Mouse (Mus musculus): Measurements from ENCODE around the gene C2cd4b.
A peak's percentile ranks its signal among the peaks of the same experiment; 100 is the strongest.

The C2cd4b gene

GRCm38 (mm10) chr9:67759163-67759955 is at the start of gene C2cd4b:
C2cd4b (plus strand) TSS chr9:67759437.
- peak; percentile 50 for DNase-seq (ENCODE audit: low spot score)

DNA sequence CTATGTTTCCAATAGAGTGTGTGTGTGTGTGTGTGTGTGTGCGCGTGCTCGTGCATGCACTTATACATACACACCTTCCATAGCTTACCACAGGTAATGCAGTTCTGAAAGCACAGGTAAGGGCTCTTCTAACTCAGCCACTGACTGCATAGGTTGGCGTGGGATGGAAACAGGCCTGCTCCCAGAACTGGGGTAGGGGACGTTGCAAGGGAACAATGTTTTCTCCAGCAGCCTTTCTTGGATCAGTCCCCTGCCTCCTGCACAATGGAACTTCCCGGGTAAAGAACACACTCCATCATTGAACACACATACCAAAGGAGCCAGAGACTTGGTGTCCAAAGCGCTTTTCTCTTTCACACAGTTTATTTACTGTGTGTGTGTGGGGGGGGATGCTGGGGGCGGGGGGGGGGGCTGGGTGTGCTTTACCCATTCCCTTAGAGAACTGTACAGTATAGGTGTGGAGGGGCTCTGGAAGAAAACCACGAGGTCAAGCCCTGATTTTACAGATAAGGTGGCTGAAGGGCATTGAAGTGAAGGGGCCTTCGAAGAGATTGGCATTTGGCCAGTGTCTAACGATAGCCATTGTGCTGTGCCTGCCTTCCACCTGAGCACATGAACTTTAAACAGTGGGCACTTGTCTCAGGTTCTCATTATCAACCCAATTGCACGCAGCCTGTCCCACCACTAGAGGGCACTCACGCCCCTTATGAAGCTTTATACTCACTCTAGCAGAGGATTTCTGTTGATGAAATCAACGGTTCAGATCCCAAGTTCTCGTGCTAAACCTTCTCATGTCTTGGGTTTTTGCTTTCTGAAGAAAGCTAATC is 48.0 kb upstream of the C2cd4b start:
- DNase-seq (ENCODE audit: low spot score) = peak; percentile 89

DNA sequence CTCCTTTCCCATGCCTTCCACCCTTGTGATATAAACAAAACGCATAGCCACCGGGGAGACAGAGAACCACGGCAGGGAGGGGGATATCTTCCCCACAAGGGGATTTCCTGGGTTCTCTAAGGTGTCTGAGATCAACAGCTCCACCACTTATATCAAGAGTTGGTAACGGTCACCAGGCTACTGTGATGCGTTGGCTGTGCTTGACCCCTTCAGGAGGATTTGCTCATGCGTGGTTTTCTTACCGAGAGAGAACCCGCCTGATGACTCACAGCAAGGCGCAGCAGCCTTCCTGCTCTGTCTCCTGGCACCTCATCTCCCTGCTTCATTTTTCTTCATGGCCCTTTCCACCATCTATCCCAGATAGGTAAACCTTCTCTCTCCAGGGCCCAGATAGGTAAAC is 47.1 kb upstream of the C2cd4b start:
- DNase-seq (ENCODE audit: low spot score) = no peak

- DNase-seq (ENCODE audit: low spot score) = no peak
These were observed 42.2 kb upstream of the C2cd4b start for GRCm38 (mm10) chr9:67717081-67717480.

DNA sequence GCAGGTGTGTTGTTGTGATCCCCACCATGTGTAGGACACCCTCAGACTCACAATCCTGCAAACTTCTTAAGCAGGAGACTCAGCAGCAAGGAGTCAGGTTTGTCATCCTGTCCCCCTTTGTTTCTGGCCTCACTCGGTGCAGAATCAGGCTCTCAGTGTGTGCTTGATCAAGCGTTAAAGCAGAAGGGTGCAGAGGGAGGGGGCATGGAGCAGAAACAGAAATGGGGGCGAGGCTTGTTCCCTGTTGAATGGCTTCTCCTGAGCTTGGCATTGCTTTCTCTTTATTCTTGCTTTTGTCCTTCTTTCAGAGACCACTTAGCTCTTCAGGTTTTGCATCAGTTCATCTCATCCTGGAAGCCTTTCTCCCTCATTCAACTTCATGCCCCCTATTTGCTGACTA is 40.6 kb upstream of the C2cd4b start:
- peak; percentile 41 for DNase-seq (ENCODE audit: low spot score)

DNA sequence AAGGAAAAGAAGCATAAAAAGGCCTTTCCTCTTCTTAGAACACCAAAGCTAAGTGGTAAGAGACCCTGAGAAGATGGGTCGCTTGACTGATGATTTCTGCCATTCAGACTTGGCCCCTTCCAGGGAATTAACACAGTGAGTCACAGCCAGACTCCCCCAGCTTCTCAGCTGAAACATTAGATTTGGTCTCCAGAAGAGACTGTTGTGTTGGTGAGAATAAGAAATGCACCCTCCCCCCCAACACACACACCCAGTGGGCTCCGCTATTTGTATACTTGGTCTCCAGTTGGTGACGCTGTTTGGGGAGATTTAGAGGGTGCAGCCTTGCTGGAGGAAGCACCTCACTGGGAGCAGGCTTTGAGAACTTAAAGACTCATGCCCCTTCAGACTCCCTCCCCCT is 39.1 kb upstream of the C2cd4b start:
- no peak for DNase-seq (ENCODE audit: low spot score)

- DNase-seq (ENCODE audit: low spot score) = no peak
These were observed 36.9 kb upstream of the C2cd4b start for GRCm38 (mm10) chr9:67722378-67722777.

DNA sequence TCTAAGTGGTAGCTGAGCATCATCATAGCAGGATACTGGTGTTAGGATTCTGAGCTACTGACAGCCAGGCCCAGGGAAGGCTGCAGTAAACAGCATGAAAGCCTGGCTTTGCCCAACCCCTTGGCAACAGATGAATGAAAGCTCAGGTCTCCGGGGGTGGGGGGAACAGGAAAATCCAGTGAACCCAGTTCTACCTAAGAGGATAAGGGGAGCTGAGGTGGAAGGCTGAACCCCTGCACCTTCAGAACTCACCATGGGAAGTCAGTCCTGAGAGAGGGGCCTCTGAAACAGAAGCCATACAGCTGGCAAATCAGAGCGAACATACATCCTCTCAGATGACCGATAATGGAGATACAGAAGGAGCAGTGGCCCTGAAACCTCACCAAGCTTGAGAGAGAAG is 34.0 kb upstream of the C2cd4b start:
- DNase-seq (ENCODE audit: low spot score) = no peak

GRCm38 (mm10) chr9:67733716-67734115 is 25.5 kb upstream of the C2cd4b start:
- no peak for DNase-seq (ENCODE audit: low spot score)

- DNase-seq (ENCODE audit: low spot score) = peak; percentile 61
These were observed 23.8 kb upstream of the C2cd4b start for GRCm38 (mm10) chr9:67735426-67735825.

DNA sequence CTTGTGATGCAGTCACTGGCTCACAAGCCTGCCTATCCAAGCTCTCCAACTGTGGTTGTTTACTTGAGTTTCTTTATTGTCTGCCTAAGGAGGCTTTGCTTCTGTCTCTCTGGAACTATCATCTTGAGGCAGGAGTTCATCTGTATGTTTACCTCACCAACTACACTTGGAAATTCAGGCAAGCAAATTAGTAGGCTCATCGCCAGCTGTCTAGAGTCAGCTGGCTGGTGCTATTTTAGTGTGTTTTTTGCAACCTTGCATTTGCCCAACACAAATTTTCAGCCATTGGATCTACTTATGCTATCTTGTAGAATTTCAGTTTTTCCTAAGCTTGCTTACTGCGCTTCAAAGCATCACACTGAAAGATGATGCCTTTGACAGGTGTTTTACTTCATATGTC is 18.0 kb upstream of the C2cd4b start:
- no peak for DNase-seq (ENCODE audit: low spot score)

- no peak for DNase-seq (ENCODE audit: low spot score)
These were observed 5.6 kb upstream of the C2cd4b start for GRCm38 (mm10) chr9:67753411-67754182.

DNA sequence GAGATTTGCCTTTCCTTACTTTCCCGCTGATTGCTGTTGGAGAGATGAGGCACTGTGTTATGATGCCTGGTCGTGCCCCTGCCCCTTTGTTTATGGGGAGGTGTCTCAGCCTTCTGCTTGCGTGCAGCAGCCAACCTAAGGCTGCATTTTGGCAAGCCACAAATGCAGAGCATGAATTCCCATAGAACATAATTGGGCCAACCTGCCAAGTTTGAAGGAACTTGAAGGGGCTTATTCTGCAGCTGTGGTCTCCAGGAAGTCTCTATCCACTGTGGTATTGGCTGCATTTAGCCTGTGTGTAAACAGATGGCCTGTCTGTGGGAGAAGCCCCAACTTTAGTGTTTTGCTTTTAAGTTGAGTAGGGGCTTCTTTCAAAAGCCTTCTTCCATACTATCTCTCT is 4.5 kb upstream of the C2cd4b start:
- no peak for DNase-seq (ENCODE audit: low spot score)

DNA sequence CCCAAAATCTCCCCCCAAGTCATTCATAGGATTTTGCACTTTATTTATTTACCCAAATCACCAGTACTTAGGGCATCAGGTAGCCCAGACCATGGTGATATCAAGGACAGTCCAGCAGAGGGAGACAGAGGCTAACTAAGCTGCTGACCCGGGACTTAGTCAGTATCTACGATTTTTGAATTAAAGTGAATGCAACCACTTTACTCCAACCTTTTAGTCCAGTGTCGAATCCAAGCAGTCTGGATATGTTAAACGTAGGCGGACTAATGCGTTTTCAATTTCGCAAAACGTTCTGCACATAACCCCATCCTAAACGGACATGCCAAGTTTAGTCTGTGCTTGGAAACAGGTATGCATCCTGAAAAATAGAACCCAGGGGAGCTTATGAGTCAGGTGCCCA is 551 bp upstream of the C2cd4b start:
- DNase-seq (ENCODE audit: low spot score) = peak; percentile 90

DNA sequence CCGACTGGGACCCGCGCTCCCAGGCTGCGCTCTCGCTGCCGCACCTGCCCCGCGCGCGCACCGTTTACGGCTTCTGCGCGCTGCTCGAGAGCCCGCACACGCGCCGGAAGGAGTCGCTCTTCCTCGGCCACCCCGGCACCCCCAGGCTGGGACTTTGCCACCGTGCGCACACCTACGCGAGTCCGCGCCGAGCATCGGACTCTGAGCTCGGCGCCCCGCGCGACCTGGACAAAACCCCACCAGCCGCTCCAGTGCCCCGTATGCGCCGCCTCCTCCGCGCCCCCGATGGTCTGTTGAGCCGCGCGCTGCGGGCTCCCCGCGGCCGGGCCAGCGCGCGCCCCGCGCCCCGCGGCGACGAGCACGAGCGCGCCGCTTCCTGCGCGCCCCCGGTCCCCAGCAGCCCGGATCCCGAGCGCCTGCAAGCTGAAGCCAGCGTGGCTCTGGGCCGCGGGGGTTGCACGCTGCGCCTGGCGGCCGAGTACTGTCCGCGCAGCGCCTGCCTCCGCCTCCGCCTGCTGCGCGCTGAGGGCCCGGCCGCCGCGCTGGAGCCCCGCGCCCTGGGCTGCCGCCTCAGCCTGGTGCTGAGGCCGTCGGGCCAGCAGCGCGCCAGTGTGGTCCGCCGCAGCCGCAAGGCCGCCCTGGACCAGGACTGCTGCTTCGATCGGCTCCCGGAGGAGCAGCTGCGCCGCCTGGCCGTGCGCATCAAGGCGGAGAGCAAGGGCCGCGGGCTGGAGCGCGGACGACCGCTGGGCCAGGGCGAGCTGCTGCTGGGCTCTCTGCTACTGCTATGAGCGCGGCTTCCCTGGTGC is 923 bp downstream of the C2cd4b start:
- DNase-seq (ENCODE audit: low spot score) = peak; percentile 73

GRCm38 (mm10) chr9:67760991-67761390 is 1.8 kb downstream of the C2cd4b start:
- peak; percentile 4 for DNase-seq (ENCODE audit: low spot score)

- DNase-seq (ENCODE audit: low spot score) = no peak
These were observed 4.1 kb downstream of the C2cd4b start for GRCm38 (mm10) chr9:67763326-67763725.

DNA sequence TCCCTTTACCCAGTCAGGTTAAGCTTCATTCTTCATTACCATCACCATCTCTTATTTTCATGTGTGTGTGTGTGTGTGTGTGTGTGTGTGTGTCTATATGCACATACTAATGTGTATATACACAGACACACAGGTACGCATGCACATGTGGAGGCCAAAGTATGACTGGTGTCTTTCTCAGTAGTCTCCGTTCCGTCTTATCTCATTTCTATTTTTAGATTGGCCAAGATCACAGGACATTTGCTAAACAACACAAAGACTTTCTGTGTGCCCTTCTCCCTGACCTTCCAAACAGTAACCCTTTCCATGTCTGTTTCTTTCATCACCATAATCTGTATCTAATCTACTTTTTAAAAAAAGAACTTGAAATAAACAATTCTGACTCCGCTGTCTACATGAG is 7.2 kb downstream of the C2cd4b start:
- no peak for DNase-seq (ENCODE audit: low spot score)

DNA sequence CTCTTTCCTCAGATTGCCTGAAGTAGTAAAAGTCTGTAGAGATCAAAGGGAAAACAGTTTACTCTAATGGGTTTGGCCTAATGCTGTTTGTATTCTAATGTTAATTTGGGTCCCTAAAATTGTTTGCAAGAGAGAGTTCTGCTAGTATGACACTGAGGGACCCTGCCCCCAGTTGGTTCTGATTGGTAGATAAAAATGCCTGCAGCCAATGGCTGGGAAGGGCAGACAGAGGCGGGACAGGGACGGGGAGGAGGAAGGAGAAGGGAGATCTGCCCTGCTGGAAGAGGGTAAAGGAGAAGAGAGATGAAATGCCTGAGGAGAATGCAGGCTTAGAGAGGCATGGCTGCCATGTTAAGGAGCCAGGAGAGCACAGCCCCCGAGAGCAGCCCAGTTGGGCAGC is 7.7 kb downstream of the C2cd4b start:
- no peak for DNase-seq (ENCODE audit: low spot score)

GRCm38 (mm10) chr9:67768843-67769242 is 9.6 kb downstream of the C2cd4b start:
- no peak for DNase-seq (ENCODE audit: low spot score)

DNA sequence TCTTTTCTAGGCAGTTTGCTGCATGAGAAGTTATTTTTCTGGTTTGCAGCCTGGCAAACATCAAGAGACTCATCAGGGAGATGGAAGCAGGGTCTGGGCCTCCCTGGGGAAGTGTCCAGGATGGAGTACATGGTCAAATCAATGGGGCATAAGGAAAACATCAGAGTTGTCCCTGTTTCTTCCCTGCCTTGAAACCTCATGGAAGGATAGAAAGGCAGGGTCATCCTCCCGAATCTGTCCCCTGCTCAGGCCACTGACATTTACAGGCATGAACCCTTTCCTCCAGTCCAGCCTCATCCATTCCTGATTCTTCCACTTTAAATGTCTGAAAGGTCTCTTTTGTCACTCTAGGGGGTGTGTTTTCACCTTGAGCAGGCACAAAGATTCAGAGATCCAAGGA is 10.2 kb downstream of the C2cd4b start:
- DNase-seq (ENCODE audit: low spot score) = no peak

GRCm38 (mm10) chr9:67771293-67771692 is 12.1 kb downstream of the C2cd4b start:
- DNase-seq (ENCODE audit: low spot score) = no peak
